Mouse (Mus musculus) small intestine, adult 2 months (tissue): Measurements from ENCODE around the gene Nfam1. TPM values are rescaled to one million over a fixed set of nuclear protein-coding genes. Genes with fewer than 3 reads are reported as not detected.

Source experiments
- H3K27ac ChIP-seq: fragments of 200-500 bp; 2 replicates; pipeline ENCODE4 v1.5.1; 2012; ENCODE audit warnings: low read depth, low read length, control low read depth, inconsistent platforms; ENCODE audit not compliant: insufficient read depth
- H3K27me3 ChIP-seq: fragments of 200-500 bp; 2 replicates; pipeline ENCODE4 v1.6.1; 2012; ENCODE audit warnings: mild to moderate bottlenecking, moderate library complexity, low read length, inconsistent platforms; ENCODE audit not compliant: control insufficient read depth, insufficient read depth
- H3K36me3 ChIP-seq: fragments of 200-500 bp; 2 replicates; pipeline ENCODE4 v1.6.1; 2012; ENCODE audit warnings: mild to moderate bottlenecking, low read length, control low read depth, inconsistent platforms; ENCODE audit not compliant: control insufficient read depth, insufficient read depth
- H3K4me1 ChIP-seq: fragments of 200-500 bp; 2 replicates; pipeline ENCODE4 v1.6.1; 2012; ENCODE audit warnings: low read length, inconsistent platforms, mixed read lengths; ENCODE audit not compliant: control insufficient read depth, insufficient read depth, insufficient read length
- H3K4me3 ChIP-seq: fragments of 200-500 bp; 2 replicates; pipeline ENCODE4 v1.5.1; 2012; ENCODE audit warnings: low read depth, mild to moderate bottlenecking, control low read depth, inconsistent platforms, low read length, moderate library complexity
- CTCF ChIP-seq: fragments of 200-500 bp; IDR thresholded peaks from 2 replicates; pipeline ENCODE4 v1.5.1; 2012; ENCODE audit warnings: low read depth, mild to moderate bottlenecking, control low read depth, inconsistent platforms, low read length, moderate library complexity, mixed read lengths; ENCODE audit not compliant: insufficient replicate concordance, insufficient read length; ENCODE audit errors: extremely low read depth
- POLR2A ChIP-seq: fragments of 200-500 bp; IDR thresholded peaks from 2 replicates; pipeline ENCODE4 v1.6.1; 2012; ENCODE audit warnings: low read depth, mild to moderate bottlenecking, control low read depth, inconsistent platforms, low read length, moderate library complexity
- WGBS: fragments of 180-500 bp; shearing (Covaris S2); methylation state at CpG from one replicate; pipeline ENCODE4 v1.1.7; 2018; 5-methylcytosine and 5-hydroxymethylcytosine counted together
- polyA plus RNA-seq: library from polyadenylated mRNA; depleted of rRNA; stranded (reverse); fragments of >200 nt; gene quantifications from 2 replicates; pipeline ENCODE4 v1.2.3, GENCODE M21; 2012

The Nfam1 gene
- polyA plus RNA-seq, 1 experiment = 2.1 TPM

- WGBS = 2% methylated on average over 8 of the region's 8 CpGs
- H3K27ac ChIP-seq = peak overlapping the region; percentile 85
- H3K4me1 ChIP-seq = peaks cover 36% of the 10 kb centered on the region
- H3K36me3 ChIP-seq = no peaks in the 10 kb centered on the region
- no peak overlapping the region for H3K4me3 ChIP-seq
- TF ChIP-seq POLR2A (no peak), CTCF (peak; percentile 95)
- no peaks in the 10 kb centered on the region for H3K27me3 ChIP-seq
Measured at GRCm38 (mm10) chr15:83037755-83038483, 4.8 kb upstream of the Nfam1 start.

DNA sequence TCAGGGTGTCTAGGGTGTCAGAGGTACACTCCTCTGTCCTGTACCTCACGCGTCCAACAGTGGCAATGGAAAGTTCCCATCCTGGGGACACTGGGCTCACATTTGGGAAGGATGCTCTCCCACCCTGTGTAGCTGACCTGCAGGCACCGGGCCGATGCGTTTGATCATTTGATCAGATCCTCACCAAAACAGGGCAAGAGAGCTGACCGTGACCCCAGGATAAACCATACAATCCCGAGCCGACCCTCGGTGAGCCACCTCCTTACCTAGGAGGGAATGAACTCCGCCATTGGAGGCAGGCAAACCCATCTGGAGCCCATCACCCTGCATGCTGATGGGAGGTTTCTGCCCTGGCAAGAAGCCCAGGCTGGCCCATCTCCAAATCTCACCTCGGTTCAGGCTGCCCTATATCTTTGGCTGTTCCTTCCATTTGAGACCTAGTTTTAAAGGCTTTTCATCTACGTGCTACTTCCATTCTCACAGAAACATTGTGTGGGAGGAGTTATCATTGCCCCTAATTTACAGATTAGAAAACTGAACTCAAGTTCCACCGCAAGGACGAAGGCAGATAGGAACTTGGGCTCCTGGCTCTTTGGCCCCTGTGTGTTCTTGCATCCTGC lies 3.9 kb upstream of the Nfam1 start:
- no peaks in the 10 kb centered on the region for H3K27me3 ChIP-seq
- no peak overlapping the region for H3K4me3 ChIP-seq
- no peaks in the 10 kb centered on the region for H3K36me3 ChIP-seq
- 39% methylated on average over 14 of the region's 14 CpGs for WGBS
- H3K27ac ChIP-seq = no peak overlapping the region
- TF ChIP-seq POLR2A (no peak), CTCF (no peak)
- peaks cover 29% of the 10 kb centered on the region for H3K4me1 ChIP-seq

- Histone ChIP-seq H3K36me3 (no peaks in the 10 kb centered on the region), H3K4me3 (no peak overlapping the region), H3K27me3 (no peaks in the 10 kb centered on the region), H3K27ac (no peak overlapping the region), H3K4me1 (peaks cover 28% of the 10 kb centered on the region)
- no peak for TF ChIP-seq POLR2A
- TF ChIP-seq CTCF = no peak
- 52% methylated on average over 7 of the region's 7 CpGs for WGBS
Measured at GRCm38 (mm10) chr15:83036089-83036488, 3.0 kb upstream of the Nfam1 start.

DNA sequence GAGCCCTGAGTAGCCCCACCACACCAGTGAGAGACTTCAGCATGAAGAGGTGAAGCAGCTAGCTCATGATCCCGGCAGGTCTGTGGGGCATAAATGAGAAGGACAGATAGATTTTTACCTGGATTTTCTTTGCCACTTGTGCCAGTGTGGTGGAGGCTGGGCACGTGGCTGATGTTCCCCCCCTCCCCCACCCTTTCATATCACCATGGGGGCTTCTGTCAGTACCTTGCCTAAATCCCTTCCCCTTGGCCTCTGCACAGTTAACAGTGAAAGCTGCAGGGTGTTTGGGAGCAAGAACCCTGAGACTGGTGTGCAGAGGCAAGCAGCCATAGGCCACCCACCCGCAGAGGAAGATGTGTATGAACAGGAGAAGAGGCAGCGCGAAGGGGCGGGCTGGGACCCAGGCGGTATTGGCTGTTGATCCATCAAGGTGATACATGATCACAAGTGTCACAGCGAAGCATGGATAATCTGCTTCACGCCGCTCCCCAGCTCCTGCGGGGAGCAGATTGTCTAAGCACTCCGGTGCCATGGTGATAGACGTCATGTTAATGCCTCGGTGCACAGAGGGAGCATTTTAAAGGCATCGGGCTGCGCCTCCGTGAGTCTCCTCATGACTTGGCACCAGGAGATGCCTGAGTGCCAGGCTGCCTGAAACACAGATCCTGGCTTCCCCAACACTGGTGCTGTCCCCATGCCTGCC lies 1.3 kb upstream of the Nfam1 start:
- Histone ChIP-seq H3K27ac (no peak overlapping the region), H3K36me3 (no peaks in the 10 kb centered on the region), H3K4me3 (peak overlapping the region; percentile 28), H3K4me1 (peaks cover 18% of the 10 kb centered on the region), H3K27me3 (no peaks in the 10 kb centered on the region)
- TF ChIP-seq CTCF (no peak), POLR2A (no peak)
- 48% methylated on average over 17 of the region's 17 CpGs for WGBS

DNA sequence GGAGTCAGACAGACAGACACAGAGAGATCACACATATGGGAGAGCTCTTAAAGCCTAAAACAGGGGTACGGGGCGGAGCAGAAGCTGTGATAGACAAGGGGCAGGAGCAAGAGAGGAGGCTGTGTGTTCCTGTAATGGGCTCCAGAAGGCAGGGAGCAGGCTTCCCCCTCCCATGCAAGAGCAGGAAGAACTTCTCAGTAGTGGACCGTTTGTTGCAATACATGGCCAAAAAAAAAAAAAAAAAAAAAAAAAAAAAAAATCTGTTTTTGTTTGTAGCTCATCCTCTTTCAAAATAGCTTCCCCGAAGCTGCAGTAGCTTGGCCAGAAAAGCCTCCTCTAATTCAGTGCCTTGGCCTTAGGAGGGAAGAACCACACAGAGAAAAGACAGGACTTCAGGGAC lies 2.2 kb downstream of the Nfam1 start:
- 68% methylated on average over 4 of the region's 4 CpGs for WGBS
- H3K4me3 ChIP-seq = no peak overlapping the region
- no peak for TF ChIP-seq CTCF
- no peak for TF ChIP-seq POLR2A
- H3K36me3 ChIP-seq = no peaks in the 10 kb centered on the region
- H3K27ac ChIP-seq = 0 out of 2 replicates have a peak overlapping the region, but pooled peaks have one; percentile 2
- H3K4me1 ChIP-seq = no peaks in the 10 kb centered on the region; the same call in 1 of the 2 replicates
- no peaks in the 10 kb centered on the region for H3K27me3 ChIP-seq

DNA sequence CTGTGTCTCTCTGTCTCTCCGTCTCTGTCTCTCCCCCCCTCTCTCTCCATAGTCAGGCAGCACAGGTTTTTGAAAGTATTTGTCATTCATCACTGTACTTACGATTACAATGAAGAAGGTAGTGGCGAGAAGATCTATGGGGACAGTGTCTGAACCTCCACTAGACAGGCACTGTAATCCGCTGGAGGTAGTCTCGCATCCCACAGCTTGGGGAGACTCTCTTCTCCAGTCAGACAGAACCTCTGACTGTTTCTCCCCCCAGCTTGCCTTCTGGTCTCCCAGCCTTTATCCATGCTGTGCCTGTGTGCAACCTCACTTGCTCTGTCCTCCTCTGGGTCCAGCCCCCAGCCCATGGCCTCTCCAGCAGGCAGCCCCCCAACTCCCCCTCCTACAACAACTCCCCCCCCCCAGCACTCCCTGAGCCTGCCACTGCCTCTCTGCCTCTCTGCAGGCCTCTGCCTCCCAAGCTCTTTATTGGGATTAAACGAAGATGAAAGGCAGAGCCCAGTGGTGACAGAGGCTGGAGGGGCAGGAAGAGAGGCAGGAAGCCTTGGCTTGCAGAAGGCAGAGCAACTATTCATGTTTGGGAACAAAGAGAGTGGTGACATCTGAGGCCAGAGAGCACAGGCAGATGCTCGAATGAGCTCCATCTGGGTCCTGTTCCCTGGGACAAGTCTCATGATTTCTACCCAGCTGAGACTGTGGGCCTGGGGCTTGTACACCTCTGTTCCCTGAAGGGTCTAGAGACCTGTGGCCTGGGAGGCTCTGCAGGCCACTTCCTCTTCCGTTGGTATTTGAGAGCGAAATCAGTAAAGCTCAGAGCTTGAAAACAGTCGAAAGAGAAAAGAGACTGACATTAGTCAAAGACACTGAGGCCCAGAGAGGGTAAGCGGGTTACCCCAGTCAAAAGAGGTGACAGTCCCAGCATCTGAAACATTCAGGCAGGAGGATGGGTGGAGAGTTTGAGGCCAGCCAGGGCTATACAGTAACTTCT lies 3.1 kb downstream of the Nfam1 start:
- Histone ChIP-seq H3K36me3 (no peaks in the 10 kb centered on the region), H3K27ac (0 out of 2 replicates have a peak overlapping the region, but pooled peaks have one; percentile 2), H3K4me1 (peaks cover 6% of the 10 kb centered on the region), H3K4me3 (no peak overlapping the region), H3K27me3 (no peaks in the 10 kb centered on the region)
- 77% methylated on average over 11 of the region's 11 CpGs for WGBS
- TF ChIP-seq POLR2A (no peak), CTCF (no peak)

GRCm38 (mm10) chr15:83026129-83026528 lies 7.0 kb downstream of the Nfam1 start:
- Histone ChIP-seq H3K4me1 (peaks cover 9% of the 10 kb centered on the region), H3K27me3 (no peaks in the 10 kb centered on the region), H3K27ac (no peak overlapping the region), H3K4me3 (no peak overlapping the region), H3K36me3 (no peaks in the 10 kb centered on the region)
- WGBS = 68% methylated on average over 8 of the region's 8 CpGs
- no peak for TF ChIP-seq POLR2A
- no peak for TF ChIP-seq CTCF
